Mouse (Mus musculus): ENCODE measurements at regions not wholly inside any gene's neighbourhood (a gene's known extent, or its start where the extent isn't known, plus 50 kb on each side); places are given as distances from the start of the nearest gene placed in this dataset.
"Not testable (repeated sequence)": the region's sequence is repeated elsewhere in the genome, so short reads cannot be mapped to it uniquely, and the experiment has no call there.

GRCm38 (mm10) chr8:39348956-39349355 is 1325.9 kb upstream of the Adam24 start:
- ATAC-seq (ENCODE audit: insufficient number of reproducible peaks, low FRiP score, low TSS enrichment, low read depth), result no peak
- H3K4me1 ChIP-seq, result no peaks in the 10 kb centered on the region
- no peaks in the 10 kb centered on the region for H3K9me3 ChIP-seq (replicated peaks)
- no peak overlapping the region for H3K4me3 ChIP-seq (replicated peaks)
- no peaks in the 10 kb centered on the region for H3K27me3 ChIP-seq
- 59% methylated on average over 3 of the region's 3 CpGs for WGBS
- H3K27ac ChIP-seq (replicated peaks), result no peak overlapping the region
- no peak overlapping the region for H3K4me2 ChIP-seq (replicated peaks)
- H3K36me3 ChIP-seq, result no peaks in the 10 kb centered on the region
- H3K9ac ChIP-seq, result no peak overlapping the region

GRCm38 (mm10) chr8:39355412-39355811 is 1319.5 kb upstream of the Adam24 start:
- Histone ChIP-seq H3K9ac (no peak overlapping the region), H3K9me3 (replicated peaks) (no peaks in the 10 kb centered on the region), H3K36me3 (no peaks in the 10 kb centered on the region), H3K4me1 (no peaks in the 10 kb centered on the region), H3K4me2 (replicated peaks) (no peak overlapping the region), H3K27ac (replicated peaks) (no peak overlapping the region), H3K4me3 (replicated peaks) (no peak overlapping the region), H3K27me3 (no peaks in the 10 kb centered on the region)
- no peak for ATAC-seq (ENCODE audit: insufficient number of reproducible peaks, low FRiP score, low TSS enrichment, low read depth)
- WGBS, result 82% methylated on average over 3 of the region's 3 CpGs

- WGBS, result 82% methylated on average over 1 of the region's 1 CpGs
Measured at GRCm38 (mm10) chr8:39357111-39357510, 1317.8 kb upstream of the Adam24 start.

GRCm38 (mm10) chr8:39357865-39358264 is 1317.0 kb upstream of the Adam24 start:
- ATAC-seq (ENCODE audit: insufficient number of reproducible peaks, low FRiP score, low TSS enrichment, low read depth), result no peak

More at GRCm38 (mm10) chr8:39357111-39357510, 1317.8 kb upstream of the Adam24 start:
- Histone ChIP-seq H3K9me3 (replicated peaks) (no peaks in the 10 kb centered on the region), H3K4me2 (replicated peaks) (no peak overlapping the region), H3K4me1 (no peaks in the 10 kb centered on the region), H3K36me3 (no peaks in the 10 kb centered on the region), H3K4me3 (replicated peaks) (no peak overlapping the region), H3K9ac (no peak overlapping the region), H3K27ac (replicated peaks) (no peak overlapping the region), H3K27me3 (no peaks in the 10 kb centered on the region)
- no peak for ATAC-seq (ENCODE audit: insufficient number of reproducible peaks, low FRiP score, low TSS enrichment, low read depth)

GRCm38 (mm10) chr8:39366346-39366745 is 1308.5 kb upstream of the Adam24 start:
- not testable (repeated sequence) for H3K36me3 ChIP-seq; H3K4me1 ChIP-seq; H3K27ac ChIP-seq (replicated peaks); ATAC-seq (ENCODE audit: insufficient number of reproducible peaks, low FRiP score, low TSS enrichment, low read depth); H3K9ac ChIP-seq; H3K27me3 ChIP-seq; H3K4me3 ChIP-seq (replicated peaks); H3K9me3 ChIP-seq (replicated peaks); H3K4me2 ChIP-seq (replicated peaks)
- WGBS, result 52% methylated on average over 2 of the region's 2 CpGs

More at GRCm38 (mm10) chr8:39357865-39358264, 1317.0 kb upstream of the Adam24 start:
- Histone ChIP-seq H3K27me3 (no peaks in the 10 kb centered on the region), H3K9ac (no peak overlapping the region), H3K36me3 (no peaks in the 10 kb centered on the region), H3K4me3 (replicated peaks) (no peak overlapping the region), H3K4me1 (no peaks in the 10 kb centered on the region), H3K27ac (replicated peaks) (no peak overlapping the region), H3K9me3 (replicated peaks) (no peaks in the 10 kb centered on the region), H3K4me2 (replicated peaks) (no peak overlapping the region)
- WGBS, result 93% methylated on average over 3 of the region's 3 CpGs

Measured in embryonic facial prominence, embryonic 15.5 days (tissue).